ENCODE assay signal across 10 mouse cellular contexts in genomic region chr5:30476534-30476933, GRCm38 (mm10). TPM values are rescaled to one million over a fixed set of nuclear protein-coding genes. Genes with fewer than 3 reads are reported as not detected.
A peak's percentile ranks its signal among the peaks of the same experiment; 100 is the strongest.
DNase-seq lines count a peak whose midpoint lies in the region; ATAC-seq and TF ChIP-seq lines count a peak whose summit lies in the region.
"Had no signal": no experiment of that assay in that cellular context is flagged by ENCODE, and none has a peak within 500 bp of the region (broad histone marks: within the 10 kb centered on the region; RNA-seq: fewer than 3 reads in every experiment).

No protein-coding gene starts in this region.

- peak; percentile 74 for DNase-seq in hindbrain, embryonic 14.5 days (ENCODE audit: low spot score)
- DNase-seq in testis, postnatal 10 days (ENCODE audit: low spot score) = no peak
- peak; percentile 30 for DNase-seq in cerebellum, adult 9-11 months
- peak; percentile 55 for DNase-seq in limb, embryonic 10.5 days (ENCODE audit: low spot score)
- no peak for DNase-seq in forebrain, embryonic 11.5 days (ENCODE audit: low spot score)

- no peaks in the 10 kb centered on the region for H3K27me3 ChIP-seq in hindbrain, embryonic 14.5 days (ENCODE audit: control insufficient read depth, insufficient read depth, low read length)
- H3K27me3 ChIP-seq in hindbrain, embryonic 12.5 days = no peaks in the 10 kb centered on the region
- H3K27me3 ChIP-seq in testis, adult 2 months (ENCODE audit: control insufficient read depth, insufficient read depth, low read length) = no peaks in the 10 kb centered on the region
- H3K27me3 ChIP-seq in limb, embryonic 10.5 days (ENCODE audit: low read depth, poor library complexity, severe bottlenecking) = no peaks in the 10 kb centered on the region
- no peaks in the 10 kb centered on the region for H3K27me3 ChIP-seq in forebrain, embryonic 11.5 days (ENCODE audit: control insufficient read depth, insufficient read depth, low read length)

- H3K4me2 ChIP-seq in hindbrain, embryonic 14.5 days (replicated peaks) = no peak overlapping the region
- H3K4me2 ChIP-seq in hindbrain, embryonic 12.5 days (replicated peaks) = no peak overlapping the region
- no peak overlapping the region for H3K4me2 ChIP-seq in forebrain, embryonic 11.5 days (ENCODE audit: low read depth, low read length, severe bottlenecking)

- no peak for TF ChIP-seq POLR2A in testis, adult 2 months (IDR thresholded peaks at IDR 0.05; ENCODE audit: control insufficient read depth, low read depth, low read length)

- no peak overlapping the region for H3K4me3 ChIP-seq in hindbrain, embryonic 14.5 days (replicated peaks; ENCODE audit: low read length)
- H3K4me3 ChIP-seq in hindbrain, embryonic 12.5 days = no peak overlapping the region
- H3K4me3 ChIP-seq in testis, adult 2 months (ENCODE audit: control insufficient read depth, low read depth, low read length) = no peak overlapping the region
- no peak overlapping the region for H3K4me3 ChIP-seq in limb, embryonic 10.5 days
- no peak overlapping the region for H3K4me3 ChIP-seq in forebrain, embryonic 11.5 days (ENCODE audit: low read depth, low read length)

- peak; percentile 27; the same call in 1 of the 2 replicates for ATAC-seq in hindbrain, embryonic 14.5 days (ENCODE audit: low FRiP score)
- no peak for ATAC-seq in hindbrain, embryonic 12.5 days (ENCODE audit: low FRiP score)
- no peak for ATAC-seq in inflammation-experienced regulatory T-cells, adult 6 months
- ATAC-seq in forebrain, embryonic 11.5 days (replicated peaks; ENCODE audit: low FRiP score) = no peak

- H3K4me1 ChIP-seq in hindbrain, embryonic 14.5 days (replicated peaks; ENCODE audit: control insufficient read depth, insufficient read depth, low read length) = 0 out of 2 replicates have a peak, but pooled peaks cover 1% of the 10 kb centered on the region
- H3K4me1 ChIP-seq in hindbrain, embryonic 12.5 days = 0 out of 2 replicates have a peak, but pooled peaks cover 4% of the 10 kb centered on the region
- no peaks in the 10 kb centered on the region for H3K4me1 ChIP-seq in testis, adult 2 months (ENCODE audit: control insufficient read depth, insufficient read depth, low read length)
- no peaks in the 10 kb centered on the region for H3K4me1 ChIP-seq in limb, embryonic 10.5 days
- no peaks in the 10 kb centered on the region for H3K4me1 ChIP-seq in forebrain, embryonic 11.5 days (replicated peaks; ENCODE audit: control insufficient read depth, insufficient read depth, low read length)

- TF ChIP-seq CTCF in testis, adult 2 months (IDR thresholded peaks at IDR 0.05; ENCODE audit: control insufficient read depth, insufficient read depth, insufficient replicate concordance, low read depth, low read length) = peak; percentile 83; the same call in 1 of the 2 replicates

- H3K36me3 ChIP-seq in hindbrain, embryonic 14.5 days (replicated peaks; ENCODE audit: control insufficient read depth, insufficient read depth) = no peaks in the 10 kb centered on the region
- no peaks in the 10 kb centered on the region for H3K36me3 ChIP-seq in hindbrain, embryonic 12.5 days
- H3K36me3 ChIP-seq in testis, adult 2 months (ENCODE audit: control insufficient read depth, insufficient read depth, low read length) = no peaks in the 10 kb centered on the region
- H3K36me3 ChIP-seq in limb, embryonic 10.5 days = no peaks in the 10 kb centered on the region
- no peaks in the 10 kb centered on the region for H3K36me3 ChIP-seq in forebrain, embryonic 11.5 days (ENCODE audit: control insufficient read depth, insufficient read depth, low read length)

- H3K27ac ChIP-seq in hindbrain, embryonic 14.5 days = no peak overlapping the region
- no peak overlapping the region for H3K27ac ChIP-seq in hindbrain, embryonic 12.5 days
- H3K27ac ChIP-seq in testis, adult 2 months (ENCODE audit: control insufficient read depth, insufficient read depth, low read depth, low read length) = no peak overlapping the region
- no peak overlapping the region for H3K27ac ChIP-seq in limb, embryonic 10.5 days
- no peak overlapping the region for H3K27ac ChIP-seq in forebrain, embryonic 11.5 days (ENCODE audit: low read depth, low read length)

- no peak overlapping the region for H3K9ac ChIP-seq in hindbrain, embryonic 14.5 days
- no peak overlapping the region for H3K9ac ChIP-seq in hindbrain, embryonic 12.5 days
- no peak overlapping the region for H3K9ac ChIP-seq in forebrain, embryonic 11.5 days (ENCODE audit: low read length)

- no peaks in the 10 kb centered on the region for H3K9me3 ChIP-seq in hindbrain, embryonic 14.5 days (ENCODE audit: control insufficient read depth, low read length)
- H3K9me3 ChIP-seq in hindbrain, embryonic 12.5 days (replicated peaks) = no peaks in the 10 kb centered on the region
- H3K9me3 ChIP-seq in limb, embryonic 10.5 days (replicated peaks) = no peaks in the 10 kb centered on the region
- H3K9me3 ChIP-seq in forebrain, embryonic 11.5 days (ENCODE audit: control insufficient read depth, low read length) = no peaks in the 10 kb centered on the region; the same call in 1 of the 2 replicates

- WGBS in hindbrain, embryonic 14.5 days = 45% methylated on average over 10 of the region's 10 CpGs
- WGBS in hindbrain, embryonic 12.5 days = 47% methylated on average over 10 of the region's 10 CpGs
- WGBS in limb, embryonic 10.5 days = 42% methylated on average over 10 of the region's 10 CpGs
- 47% methylated on average over 10 of the region's 10 CpGs for WGBS in forebrain, embryonic 11.5 days

RNA-seq across cellular contexts. Expression of gene 1700001C02Rik, which starts 10.7 kb away (rescaled TPM):
- polyA plus RNA-seq in hindbrain, embryonic 14.5 days (2014; fragmentation: Nextera tagmentation; extraction: Ambion mirVana) = 2.8 and 3.3 TPM in 2 replicates
- polyA plus RNA-seq in hindbrain, embryonic 12.5 days (2016; fragmentation: Nextera tagmentation; extraction: Ambion mirVana) = 1.0 and 1.2 TPM in 2 replicates
- polyA plus RNA-seq in testis, adult 2 months (2012; rRNA removed) = 458 and 474 TPM in 2 replicates
- not detected in 2 replicates for polyA plus RNA-seq in limb, embryonic 10.5 days (2016; fragmentation: Nextera tagmentation; extraction: Ambion mirVana)
- polyA plus RNA-seq in inflammation-experienced regulatory T-cells, adult 6 months (2017; shearing (Covaris generic)) = not detected
- polyA plus RNA-seq in forebrain, embryonic 11.5 days (2014; fragmentation: Nextera tagmentation; extraction: Ambion mirVana) = not detected in 2 replicates
- polyA plus RNA-seq: limb, embryonic 14.5 days; stomach, embryonic 14.5 days had no signal

RNA-seq across cellular contexts. Expression of gene Otof, which starts 14.8 kb away (rescaled TPM):
- 4.2 and 4.7 TPM in 2 replicates for polyA plus RNA-seq in hindbrain, embryonic 14.5 days (2014; fragmentation: Nextera tagmentation; extraction: Ambion mirVana)
- 0.82 and 1.1 TPM in 2 replicates for polyA plus RNA-seq in hindbrain, embryonic 12.5 days (2016; fragmentation: Nextera tagmentation; extraction: Ambion mirVana)
- 0.23 and 0.60 TPM in 2 replicates for polyA plus RNA-seq in testis, adult 2 months (2012; rRNA removed)
- polyA plus RNA-seq in limb, embryonic 10.5 days (2016; fragmentation: Nextera tagmentation; extraction: Ambion mirVana) = 0.06 and 0.10 TPM in 2 replicates
- polyA plus RNA-seq in inflammation-experienced regulatory T-cells, adult 6 months (2017; shearing (Covaris generic)) = not detected
- 0.09 and 0.13 TPM in 2 replicates for polyA plus RNA-seq in forebrain, embryonic 11.5 days (2014; fragmentation: Nextera tagmentation; extraction: Ambion mirVana)

Comparison
In these comparisons a context has a peak if more than half of its experiments do, and no peak if none do; other contexts are left out.
1. DNase-seq: peak in hindbrain, embryonic 14.5 days (single experiment), cerebellum, adult 9-11 months (single experiment) and limb, embryonic 10.5 days (single experiment); none in testis, postnatal 10 days (single experiment) and forebrain, embryonic 11.5 days (single experiment).
2. RNA of gene 1700001C02Rik, which starts 10.7 kb away (polyA plus RNA-seq): 458 to 474 TPM in testis, adult 2 months; 2.8 to 3.3 TPM in hindbrain, embryonic 14.5 days, 1.0 to 1.2 TPM in hindbrain, embryonic 12.5 days, not detected in limb, embryonic 10.5 days, not detected in inflammation-experienced regulatory T-cells, adult 6 months and not detected in forebrain, embryonic 11.5 days; every median in the first group is over 100 times any median in the second.